Mouse (Mus musculus) lung, embryonic 15.5 days (tissue): Measurements from ENCODE around the gene Gm10160. TPM values are rescaled to one million over a fixed set of nuclear protein-coding genes. Genes with fewer than 3 reads are reported as not detected.

Source experiments
- ATAC-seq: fragments of 200-750 bp; cut with Nextera tagmentation; 2 replicates; pipeline ENCODE4 v1.8.0; 2017; ENCODE audit warnings: moderate number of reproducible peaks, borderline replicate concordance; ENCODE audit not compliant: low FRiP score, low TSS enrichment; ENCODE audit errors: extremely low read depth
- H3K27ac ChIP-seq: fragments of 300-500 bp; sonication (generic); 2 replicates; pipeline ENCODE4 v1.5.1; 2015; ENCODE audit warnings: moderate library complexity, mild to moderate bottlenecking, inconsistent platforms
- H3K27me3 ChIP-seq: fragments of 300-500 bp; sonication (generic); 2 replicates; pipeline ENCODE4 v1.6.1; 2015; ENCODE audit warnings: inconsistent platforms
- H3K36me3 ChIP-seq: fragments of 300-500 bp; sonication (generic); 2 replicates; pipeline ENCODE4 v1.6.1; 2015; ENCODE audit warnings: inconsistent platforms
- H3K4me1 ChIP-seq: fragments of 300-500 bp; sonication (generic); 2 replicates; pipeline ENCODE4 v1.6.1; 2015; ENCODE audit warnings: inconsistent platforms
- H3K4me2 ChIP-seq: fragments of 300-500 bp; sonication (generic); 2 replicates; pipeline ENCODE4 v1.6.1; 2015; ENCODE audit warnings: inconsistent platforms, mild to moderate bottlenecking, moderate library complexity
- H3K4me3 ChIP-seq: fragments of 300-500 bp; sonication (generic); 2 replicates; pipeline ENCODE4 v1.5.1; 2015; ENCODE audit warnings: mild to moderate bottlenecking, inconsistent platforms
- H3K9ac ChIP-seq: fragments of 300-500 bp; sonication (generic); 2 replicates; pipeline ENCODE4 v1.6.1; 2015; ENCODE audit warnings: inconsistent platforms
- H3K9me3 ChIP-seq: fragments of 300-500 bp; sonication (generic); 2 replicates; pipeline ENCODE4 v1.6.1; 2016; ENCODE audit warnings: inconsistent platforms
- WGBS: fragments of 180-500 bp; shearing (Covaris S2); methylation state at CpG from one replicate; pipeline ENCODE4 v1.1.7; 2015; 5-methylcytosine and 5-hydroxymethylcytosine counted together
- polyA plus RNA-seq: library from polyadenylated mRNA; unstranded; fragments of >200 nt; fragmentation: Nextera tagmentation; extraction: Ambion mirVana; gene quantifications from 2 replicates; pipeline ENCODE4 v1.2.1, GENCODE M21; 2015

The Gm10160 gene
- polyA plus RNA-seq, 1 experiment from 2014 or later = not detected

GRCm38 (mm10) chr7:81856221-81856620 is 627 bp upstream of the Gm10160 start:
- WGBS = 72% methylated on average over 4 of the region's 4 CpGs
- no peak overlapping the region for H3K4me2 ChIP-seq
- no peaks in the 10 kb centered on the region for H3K9me3 ChIP-seq
- H3K36me3 ChIP-seq = no peaks in the 10 kb centered on the region
- no peak overlapping the region for H3K4me3 ChIP-seq
- no peak overlapping the region for H3K27ac ChIP-seq
- peaks cover 54% of the 10 kb centered on the region for H3K27me3 ChIP-seq
- ATAC-seq = no peak
- no peak overlapping the region for H3K9ac ChIP-seq
- peaks cover 23% of the 10 kb centered on the region for H3K4me1 ChIP-seq

- Histone ChIP-seq H3K9ac (no peak overlapping the region), H3K4me1 (peaks cover 20% of the 10 kb centered on the region), H3K4me3 (no peak overlapping the region), H3K27ac (no peak overlapping the region), H3K36me3 (no peaks in the 10 kb centered on the region), H3K4me2 (no peak overlapping the region; the same call in 1 of the 2 replicates), H3K27me3 (peaks cover 40% of the 10 kb centered on the region), H3K9me3 (no peaks in the 10 kb centered on the region)
- 45% methylated on average over 8 of the region's 8 CpGs for WGBS
- ATAC-seq = no peak; the same call in 1 of the 2 replicates
Observed at GRCm38 (mm10) chr7:81854568-81855307, 856 bp downstream of the Gm10160 start.

GRCm38 (mm10) chr7:81851706-81852105 is 3.9 kb downstream of the Gm10160 start:
- ATAC-seq = no peak
- H3K27ac ChIP-seq = no peak overlapping the region
- no peak overlapping the region for H3K4me2 ChIP-seq
- peaks cover 6% of the 10 kb centered on the region; the same call in 1 of the 2 replicates for H3K4me1 ChIP-seq
- WGBS = 70% methylated on average over 3 of the region's 3 CpGs
- no peak overlapping the region for H3K4me3 ChIP-seq
- H3K9ac ChIP-seq = no peak overlapping the region
- no peaks in the 10 kb centered on the region for H3K9me3 ChIP-seq
- peaks cover 10% of the 10 kb centered on the region; the same call in 1 of the 2 replicates for H3K27me3 ChIP-seq
- H3K36me3 ChIP-seq = no peaks in the 10 kb centered on the region

- no peak overlapping the region for H3K9ac ChIP-seq
- no peak for ATAC-seq
- 73% methylated on average over 6 of the region's 6 CpGs for WGBS
- H3K4me3 ChIP-seq = no peak overlapping the region
- H3K36me3 ChIP-seq = no peaks in the 10 kb centered on the region
- H3K9me3 ChIP-seq = no peaks in the 10 kb centered on the region
- H3K4me2 ChIP-seq = no peak overlapping the region
- no peak overlapping the region for H3K27ac ChIP-seq
- peaks cover 6% of the 10 kb centered on the region; the same call in 1 of the 2 replicates for H3K4me1 ChIP-seq
- no peaks in the 10 kb centered on the region for H3K27me3 ChIP-seq
Observed at GRCm38 (mm10) chr7:81850171-81850570, 5.4 kb downstream of the Gm10160 start.

- H3K4me3 ChIP-seq = no peak overlapping the region
- no peak overlapping the region for H3K4me2 ChIP-seq
- H3K27me3 ChIP-seq = no peaks in the 10 kb centered on the region
- no peaks in the 10 kb centered on the region for H3K36me3 ChIP-seq
- no peaks in the 10 kb centered on the region for H3K9me3 ChIP-seq
- no peak overlapping the region for H3K27ac ChIP-seq
- H3K4me1 ChIP-seq = peaks cover 3% of the 10 kb centered on the region; the same call in 1 of the 2 replicates
- no peak for ATAC-seq
- H3K9ac ChIP-seq = no peak overlapping the region
- 84% methylated on average over 7 of the region's 7 CpGs for WGBS
Observed at GRCm38 (mm10) chr7:81849633-81850032, 6.0 kb downstream of the Gm10160 start.

GRCm38 (mm10) chr7:81849214-81849613 is 6.4 kb downstream of the Gm10160 start:
- no peaks in the 10 kb centered on the region for H3K9me3 ChIP-seq
- no peaks in the 10 kb centered on the region for H3K27me3 ChIP-seq
- no peak overlapping the region for H3K27ac ChIP-seq
- no peak for ATAC-seq
- no peak overlapping the region for H3K9ac ChIP-seq
- H3K4me3 ChIP-seq = no peak overlapping the region
- H3K4me2 ChIP-seq = no peak overlapping the region
- no peaks in the 10 kb centered on the region for H3K4me1 ChIP-seq
- WGBS = 79% methylated on average over 5 of the region's 5 CpGs
- H3K36me3 ChIP-seq = no peaks in the 10 kb centered on the region

- no peak overlapping the region for H3K4me2 ChIP-seq
- ATAC-seq = no peak
- no peaks in the 10 kb centered on the region for H3K4me1 ChIP-seq
- H3K4me3 ChIP-seq = no peak overlapping the region
- H3K27me3 ChIP-seq = no peaks in the 10 kb centered on the region
- no peaks in the 10 kb centered on the region for H3K36me3 ChIP-seq
- H3K27ac ChIP-seq = no peak overlapping the region
- H3K9me3 ChIP-seq = no peaks in the 10 kb centered on the region
- H3K9ac ChIP-seq = no peak overlapping the region
- WGBS = 54% methylated on average over 4 of the region's 4 CpGs
Observed at GRCm38 (mm10) chr7:81847777-81848176, 7.8 kb downstream of the Gm10160 start.

GRCm38 (mm10) chr7:81847010-81847409 is 8.6 kb downstream of the Gm10160 start:
- Histone ChIP-seq H3K9me3 (no peaks in the 10 kb centered on the region), H3K27ac (no peak overlapping the region), H3K4me3 (no peak overlapping the region), H3K27me3 (no peaks in the 10 kb centered on the region), H3K4me1 (no peaks in the 10 kb centered on the region), H3K9ac (no peak overlapping the region), H3K36me3 (no peaks in the 10 kb centered on the region), H3K4me2 (no peak overlapping the region)
- 31% methylated on average over 8 of the region's 8 CpGs for WGBS
- no peak for ATAC-seq

- Histone ChIP-seq H3K36me3 (no peaks in the 10 kb centered on the region), H3K4me3 (no peak overlapping the region), H3K9me3 (no peaks in the 10 kb centered on the region), H3K9ac (no peak overlapping the region), H3K27me3 (no peaks in the 10 kb centered on the region), H3K4me2 (no peak overlapping the region), H3K27ac (no peak overlapping the region), H3K4me1 (no peaks in the 10 kb centered on the region)
- ATAC-seq = no peak
- WGBS = 43% methylated on average over 8 of the region's 8 CpGs
Observed at GRCm38 (mm10) chr7:81846008-81846407, 9.6 kb downstream of the Gm10160 start.

GRCm38 (mm10) chr7:81845313-81845712 is 10.3 kb downstream of the Gm10160 start:
- Histone ChIP-seq H3K9ac (no peak overlapping the region), H3K4me3 (no peak overlapping the region), H3K4me2 (no peak overlapping the region), H3K9me3 (no peaks in the 10 kb centered on the region), H3K27me3 (no peaks in the 10 kb centered on the region), H3K27ac (no peak overlapping the region), H3K4me1 (no peaks in the 10 kb centered on the region), H3K36me3 (no peaks in the 10 kb centered on the region)
- 74% methylated on average over 3 of the region's 3 CpGs for WGBS
- no peak for ATAC-seq

GRCm38 (mm10) chr7:81844801-81845200 is 10.8 kb downstream of the Gm10160 start:
- H3K27me3 ChIP-seq = no peaks in the 10 kb centered on the region
- no peak overlapping the region for H3K9ac ChIP-seq
- WGBS = 64% methylated on average over 11 of the region's 11 CpGs
- no peaks in the 10 kb centered on the region for H3K9me3 ChIP-seq
- no peaks in the 10 kb centered on the region for H3K4me1 ChIP-seq
- H3K4me2 ChIP-seq = no peak overlapping the region
- no peak overlapping the region for H3K27ac ChIP-seq
- no peaks in the 10 kb centered on the region for H3K36me3 ChIP-seq
- no peak overlapping the region for H3K4me3 ChIP-seq
- no peak for ATAC-seq

- no peaks in the 10 kb centered on the region for H3K36me3 ChIP-seq
- WGBS = 70% methylated on average over 8 of the region's 8 CpGs
- no peak overlapping the region for H3K9ac ChIP-seq
- H3K27me3 ChIP-seq = no peaks in the 10 kb centered on the region
- no peaks in the 10 kb centered on the region for H3K9me3 ChIP-seq
- H3K4me1 ChIP-seq = no peaks in the 10 kb centered on the region
- no peak overlapping the region for H3K4me3 ChIP-seq
- H3K4me2 ChIP-seq = no peak overlapping the region
- H3K27ac ChIP-seq = no peak overlapping the region
- ATAC-seq = no peak
Observed at GRCm38 (mm10) chr7:81843903-81844302, 11.7 kb downstream of the Gm10160 start.
